Mouse (Mus musculus) lung, postnatal 0 days (tissue): ENCODE data around the gene Necab3. TPM values are rescaled to one million over a fixed set of nuclear protein-coding genes. Genes with fewer than 3 reads are reported as not detected.
A peak's percentile ranks its signal among the peaks of the same experiment; 100 is the strongest.

Experiments used
- ATAC-seq: fragments of 200-750 bp; cut with Nextera tagmentation; 2 replicates; pipeline ENCODE4 v1.8.0; 2017; ENCODE audit warnings: moderate library complexity
- DNase-seq: peaks from one replicate; pipeline ENCODE4 v3.0.0-alpha.2; 2016; ENCODE audit warnings: low spot score
- H3K27ac ChIP-seq: fragments of 300-500 bp; sonication (generic); 2 replicates; pipeline ENCODE4 v1.5.1; 2014; ENCODE audit warnings: antibody characterized with exemption, mild to moderate bottlenecking, low read length, mixed read lengths
- H3K27me3 ChIP-seq: fragments of 300-500 bp; sonication (generic); replicated peaks from 2 replicates; pipeline ENCODE4 v1.6.1; 2014; ENCODE audit warnings: low read length, mixed read lengths; ENCODE audit not compliant: insufficient read depth
- H3K36me3 ChIP-seq: fragments of 300-500 bp; sonication (generic); 2 replicates; pipeline ENCODE4 v1.6.1; 2014; ENCODE audit warnings: low read length, mixed read lengths; ENCODE audit not compliant: insufficient read depth
- H3K4me1 ChIP-seq: fragments of 300-500 bp; sonication (generic); 2 replicates; pipeline ENCODE4 v1.6.1; 2014; ENCODE audit warnings: antibody characterized with exemption, low read depth, low read length, mixed read lengths; ENCODE audit not compliant: insufficient read depth
- H3K4me2 ChIP-seq: fragments of 300-500 bp; sonication (generic); replicated peaks from 2 replicates; pipeline ENCODE4 v1.6.1; 2014; ENCODE audit warnings: low read depth, mild to moderate bottlenecking, low read length, moderate library complexity, mixed read lengths
- H3K4me3 ChIP-seq: fragments of 300-500 bp; sonication (generic); 2 replicates; pipeline ENCODE4 v1.5.1; 2014; ENCODE audit warnings: low read depth, low read length
- H3K9ac ChIP-seq: fragments of 300-500 bp; sonication (generic); replicated peaks from 2 replicates; pipeline ENCODE4 v1.6.1; 2014; ENCODE audit warnings: low read depth, mild to moderate bottlenecking
- H3K9me3 ChIP-seq: fragments of 300-500 bp; sonication (generic); 2 replicates; pipeline ENCODE4 v1.6.1; 2016; ENCODE audit warnings: low read length, mixed read lengths
- CTCF ChIP-seq: IDR thresholded peaks from 2 replicates; pipeline ENCODE4 v1.5.1; 2016; ENCODE audit warnings: antibody characterized with exemption, mild to moderate bottlenecking
- EP300 ChIP-seq: IDR thresholded peaks from 2 replicates; pipeline ENCODE4 v1.6.1; 2016; ENCODE audit warnings: antibody characterized with exemption, mild to moderate bottlenecking, control low read depth
- WGBS: fragments of 180-500 bp; shearing (Covaris S2); extraction: QIAGEN DNeasy Blood & Tissue Kit; methylation state at CpG from one replicate; pipeline ENCODE4 v1.1.7; 2014; 5-methylcytosine and 5-hydroxymethylcytosine counted together
- polyA plus RNA-seq: library from polyadenylated mRNA; unstranded; fragments of >200 nt; fragmentation: Nextera tagmentation; extraction: Ambion mirVana; gene quantifications from 2 replicates; pipeline ENCODE4 v1.2.1, GENCODE M21; 2015

Necab3 gene
- polyA plus RNA-seq, 1 experiment from 2014 or later = 0.81 TPM

DNA sequence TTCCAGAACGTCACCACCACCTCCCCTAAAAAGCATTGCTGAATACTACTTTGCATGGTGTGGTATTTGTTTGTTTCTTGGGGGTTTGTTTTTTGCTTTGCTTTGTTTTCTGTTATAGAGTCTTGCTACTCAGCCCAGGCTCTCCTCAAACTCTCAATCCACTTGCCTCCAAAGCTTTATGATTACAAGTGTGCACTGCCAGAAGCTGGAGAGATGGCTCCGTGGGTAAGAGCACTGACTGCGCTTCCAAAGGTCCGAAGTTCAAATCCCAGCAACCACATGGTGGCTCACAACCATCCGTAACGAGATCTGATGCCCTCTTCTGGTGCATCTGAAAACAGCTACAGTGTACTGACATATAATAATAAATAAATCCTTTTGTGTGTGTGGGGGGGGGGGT lies 41.9 kb upstream of the Necab3 start:
- no peak overlapping the region for H3K4me3 ChIP-seq
- 64% methylated on average over 6 of the region's 6 CpGs for WGBS
- TF ChIP-seq EP300 (no peak), CTCF (peak; percentile 28)
- no peak overlapping the region for H3K4me2 ChIP-seq
- no peak overlapping the region for H3K9ac ChIP-seq
- H3K9me3 ChIP-seq = no peaks in the 10 kb centered on the region
- H3K27me3 ChIP-seq = no peaks in the 10 kb centered on the region
- peaks cover 3% of the 10 kb centered on the region; the same call in 1 of the 2 replicates for H3K4me1 ChIP-seq
- DNase-seq (no peak), ATAC-seq (no peak)
- no peaks in the 10 kb centered on the region; the same call in 1 of the 2 replicates for H3K36me3 ChIP-seq
- H3K27ac ChIP-seq = no peak overlapping the region

DNA sequence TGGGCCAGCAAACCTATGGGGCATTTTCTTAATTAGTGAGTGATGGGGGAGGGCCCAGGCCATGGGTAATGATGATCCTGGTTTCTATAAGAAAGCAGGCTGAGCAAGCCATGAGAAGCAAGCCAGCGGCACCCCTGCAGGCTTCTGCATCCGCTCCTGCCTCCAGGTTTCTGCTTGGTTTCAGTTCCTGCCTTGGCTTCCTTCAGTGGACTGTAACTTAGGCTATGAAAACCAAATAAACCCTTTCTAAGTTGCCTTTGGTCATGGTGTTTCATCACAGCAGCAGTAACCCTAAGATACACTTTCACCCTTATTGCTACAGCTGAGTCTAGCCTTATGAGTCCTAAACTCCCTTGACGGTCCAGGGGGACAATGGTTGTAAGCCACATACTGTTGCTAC lies 38.7 kb upstream of the Necab3 start:
- no peaks in the 10 kb centered on the region for H3K27me3 ChIP-seq
- no peak overlapping the region for H3K4me3 ChIP-seq
- no peak overlapping the region for H3K27ac ChIP-seq
- H3K4me2 ChIP-seq = no peak overlapping the region
- DNase-seq (no peak), ATAC-seq (no peak)
- peaks cover 4% of the 10 kb centered on the region; the same call in 1 of the 2 replicates for H3K36me3 ChIP-seq
- TF ChIP-seq CTCF = no peak
- TF ChIP-seq EP300 = no peak
- H3K9ac ChIP-seq = no peak overlapping the region
- no peaks in the 10 kb centered on the region for H3K9me3 ChIP-seq
- WGBS = 86% methylated on average over 3 of the region's 3 CpGs
- H3K4me1 ChIP-seq = no peaks in the 10 kb centered on the region

DNA sequence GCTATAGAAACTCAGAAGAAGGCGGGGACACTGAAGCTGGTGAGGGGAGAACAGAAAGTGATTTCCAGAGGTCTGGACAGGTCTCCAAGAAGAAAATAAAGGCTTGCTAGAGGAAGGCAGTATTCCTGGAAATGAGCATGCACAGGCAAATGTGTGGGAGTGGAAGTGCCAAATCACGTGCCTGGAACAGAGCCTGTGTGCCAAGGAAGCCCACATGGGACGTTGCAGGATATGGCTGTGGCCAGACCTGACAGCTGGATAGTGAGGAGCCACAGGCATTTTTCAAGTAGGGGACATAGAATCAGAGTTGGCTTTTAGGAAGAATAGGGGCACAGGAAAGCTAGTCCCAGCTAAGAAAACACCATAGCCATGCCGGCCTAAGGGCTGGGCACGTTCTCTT lies 37.1 kb upstream of the Necab3 start:
- Histone ChIP-seq H3K9me3 (no peaks in the 10 kb centered on the region), H3K4me2 (no peak overlapping the region), H3K27me3 (no peaks in the 10 kb centered on the region), H3K4me1 (no peaks in the 10 kb centered on the region), H3K36me3 (peaks cover 4% of the 10 kb centered on the region; the same call in 1 of the 2 replicates), H3K4me3 (no peak overlapping the region), H3K9ac (no peak overlapping the region), H3K27ac (no peak overlapping the region)
- DNase-seq = no peak
- WGBS = 80% methylated on average over 5 of the region's 5 CpGs
- ATAC-seq = no peak
- TF ChIP-seq CTCF = no peak
- TF ChIP-seq EP300 = no peak

DNA sequence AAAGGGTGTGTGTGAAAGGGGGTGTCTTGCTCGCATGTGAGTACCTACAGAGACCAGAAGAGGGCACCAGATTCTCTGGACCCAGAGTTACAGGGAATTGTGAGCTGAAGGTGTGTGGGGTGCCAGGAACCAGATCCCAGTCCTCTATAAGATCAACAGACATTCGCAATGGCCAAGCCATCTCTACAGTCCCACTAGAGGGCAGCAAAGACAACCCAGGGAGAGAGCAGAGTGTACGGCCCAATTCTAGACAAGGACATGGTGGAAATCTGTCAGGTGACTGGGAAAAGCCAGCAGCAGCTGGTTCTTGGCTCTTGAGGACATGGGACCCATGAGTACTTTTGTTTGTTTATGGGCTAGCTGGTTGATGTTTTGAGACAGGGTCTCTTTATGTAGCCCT lies 34.3 kb upstream of the Necab3 start:
- Histone ChIP-seq H3K4me3 (no peak overlapping the region), H3K9me3 (no peaks in the 10 kb centered on the region), H3K27ac (no peak overlapping the region), H3K9ac (no peak overlapping the region), H3K36me3 (peaks cover 4% of the 10 kb centered on the region; the same call in 1 of the 2 replicates), H3K4me2 (no peak overlapping the region), H3K4me1 (no peaks in the 10 kb centered on the region), H3K27me3 (no peaks in the 10 kb centered on the region)
- ATAC-seq = peak; percentile 55
- WGBS = 62% methylated on average over 3 of the region's 3 CpGs
- TF ChIP-seq CTCF (peak; percentile 78), EP300 (no peak)
- DNase-seq = peak; percentile 58

DNA sequence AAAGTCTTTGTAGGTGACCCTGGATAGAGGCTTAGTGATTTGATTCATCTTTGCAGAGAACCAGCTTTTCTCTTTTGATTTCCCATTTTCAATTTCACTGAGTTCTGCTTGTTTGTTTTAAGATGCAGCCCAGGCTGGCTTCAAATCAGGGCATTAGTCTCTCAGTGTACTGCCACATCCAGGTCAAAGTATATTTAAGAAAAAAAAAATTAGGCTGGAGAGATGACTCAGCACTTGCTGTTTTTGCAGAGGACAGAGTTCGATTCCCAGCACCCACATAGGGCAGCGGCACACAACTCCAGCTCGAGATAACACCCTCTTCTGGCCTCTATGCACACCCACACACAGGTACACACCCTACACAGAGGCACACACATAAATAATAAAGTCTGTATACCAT lies 32.5 kb upstream of the Necab3 start:
- H3K36me3 ChIP-seq = peaks cover 13% of the 10 kb centered on the region; the same call in 1 of the 2 replicates
- H3K4me2 ChIP-seq = no peak overlapping the region
- H3K4me1 ChIP-seq = no peaks in the 10 kb centered on the region
- DNase-seq = no peak
- H3K27ac ChIP-seq = no peak overlapping the region
- no peak for ATAC-seq
- no peak overlapping the region for H3K4me3 ChIP-seq
- TF ChIP-seq EP300 (no peak), CTCF (no peak)
- no peaks in the 10 kb centered on the region for H3K9me3 ChIP-seq
- H3K27me3 ChIP-seq = no peaks in the 10 kb centered on the region
- no peak overlapping the region for H3K9ac ChIP-seq
- 82% methylated on average over 3 of the region's 3 CpGs for WGBS

DNA sequence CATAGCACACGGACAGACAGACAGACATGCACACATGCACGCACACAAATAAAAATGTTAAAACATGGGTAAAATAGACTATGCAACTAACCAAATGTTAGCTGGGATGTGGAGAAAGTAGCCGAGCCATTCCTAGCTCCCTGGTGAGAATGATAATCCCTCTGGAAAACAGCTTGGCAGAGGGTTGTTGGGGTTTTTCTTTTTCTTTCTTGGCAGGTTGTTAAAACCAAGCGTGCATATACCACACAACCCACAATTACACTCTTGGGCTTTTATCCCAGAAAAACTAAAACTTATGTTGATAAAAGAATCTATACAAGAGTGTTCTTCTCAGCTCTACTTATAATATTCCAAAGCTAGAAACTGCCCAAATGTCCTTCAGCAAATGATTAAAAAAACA lies 30.4 kb upstream of the Necab3 start:
- H3K4me3 ChIP-seq = no peak overlapping the region
- no peak overlapping the region for H3K4me2 ChIP-seq
- 82% methylated on average over 4 of the region's 4 CpGs for WGBS
- H3K27me3 ChIP-seq = no peaks in the 10 kb centered on the region
- TF ChIP-seq EP300 (no peak), CTCF (no peak)
- DNase-seq (no peak), ATAC-seq (no peak)
- H3K36me3 ChIP-seq = peaks cover 12% of the 10 kb centered on the region; the same call in 1 of the 2 replicates
- no peak overlapping the region for H3K27ac ChIP-seq
- H3K9ac ChIP-seq = no peak overlapping the region
- no peaks in the 10 kb centered on the region for H3K4me1 ChIP-seq
- H3K9me3 ChIP-seq = no peaks in the 10 kb centered on the region

DNA sequence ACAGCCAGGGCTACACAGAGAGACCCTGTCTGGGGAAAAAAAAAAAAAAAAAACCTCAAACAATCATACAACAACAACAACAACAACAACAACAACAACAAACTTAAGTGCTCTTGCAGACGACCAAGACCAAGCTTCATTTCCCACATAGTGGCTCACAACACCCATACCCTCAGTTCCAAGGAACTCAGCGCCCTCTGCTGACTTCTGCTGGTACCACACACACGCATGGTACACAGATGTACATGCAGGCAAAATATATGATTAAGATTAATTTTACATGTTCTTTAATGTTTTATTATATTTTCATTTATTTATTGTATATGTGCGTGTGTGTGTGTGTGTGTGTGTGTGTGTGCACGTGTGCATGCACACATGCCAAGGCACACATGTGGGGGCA lies 27.7 kb upstream of the Necab3 start:
- TF ChIP-seq CTCF (peak; percentile 71), EP300 (no peak)
- peaks cover 9% of the 10 kb centered on the region; the same call in 1 of the 2 replicates for H3K36me3 ChIP-seq
- no peak overlapping the region for H3K4me3 ChIP-seq
- WGBS = 72% methylated on average over 5 of the region's 5 CpGs
- H3K4me1 ChIP-seq = no peaks in the 10 kb centered on the region
- H3K27me3 ChIP-seq = no peaks in the 10 kb centered on the region
- H3K9ac ChIP-seq = no peak overlapping the region
- ATAC-seq (no peak), DNase-seq (peak; percentile 31)
- H3K9me3 ChIP-seq = no peaks in the 10 kb centered on the region
- H3K27ac ChIP-seq = no peak overlapping the region
- H3K4me2 ChIP-seq = no peak overlapping the region
